Mouse (Mus musculus) lung, postnatal 4 days (tissue): ENCODE data around the gene 9130023H24Rik.
A peak's percentile ranks its signal among the peaks of the same experiment; 100 is the strongest.

Experiments
- DNase-seq, 2 experiments: peaks; one replicate each; pipeline ENCODE4 v3.0.0; 2021

The 9130023H24Rik gene

DNA sequence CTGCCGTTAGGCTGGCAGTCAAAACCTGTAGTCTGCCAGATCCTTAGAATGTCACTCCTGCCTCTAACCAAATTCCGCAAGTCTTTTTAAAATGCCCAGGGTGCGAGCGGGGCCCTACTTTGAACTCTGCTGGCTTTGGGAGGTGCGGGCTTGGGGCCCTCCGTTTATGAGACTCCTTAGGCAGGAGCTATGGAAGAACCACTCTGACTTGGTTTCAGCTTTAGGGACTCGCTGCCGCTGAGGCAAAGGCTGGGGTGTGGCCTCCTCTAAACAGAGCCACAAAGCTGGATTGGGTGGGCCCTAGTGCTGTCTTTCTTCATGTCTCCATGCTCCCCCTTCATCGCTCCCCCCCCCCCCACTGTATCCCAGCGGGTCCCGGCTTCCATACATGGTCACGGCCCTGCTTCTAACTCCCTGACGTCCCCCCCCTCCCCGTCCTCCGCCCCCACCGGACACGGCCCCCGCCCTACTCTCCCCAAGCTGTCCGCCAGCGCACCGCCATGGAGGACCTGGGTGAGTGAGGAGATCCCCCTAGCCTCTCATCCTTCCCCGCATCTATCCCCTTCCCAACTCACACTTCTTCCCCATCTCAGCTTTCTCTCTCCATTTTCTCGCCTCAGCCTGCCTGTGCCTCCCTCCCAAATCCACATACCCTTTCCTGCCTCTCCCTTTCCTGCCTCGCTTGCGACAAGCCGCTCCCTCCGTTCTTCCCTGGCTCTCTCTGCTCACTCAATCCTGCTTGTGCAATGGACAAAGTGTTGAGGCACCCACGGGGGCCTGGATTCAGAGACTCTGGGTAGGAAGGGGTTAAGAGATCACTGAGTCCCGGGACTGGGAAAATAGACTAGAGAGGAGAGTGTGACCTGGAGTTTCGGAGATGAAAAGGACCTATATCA is 8.9 kb upstream of the 9130023H24Rik start, which contains the start of gene Tgfb1i1:
Gene Tgfb1i1 (plus strand): TSS at position 317 of the 896 bp plus-strand sequence.
- peak; percentile 78 to 88 for DNase-seq

GRCm38 (mm10) chr7:128245547-128245946 is 7.7 kb upstream of the 9130023H24Rik start:
- no peak for DNase-seq

DNA sequence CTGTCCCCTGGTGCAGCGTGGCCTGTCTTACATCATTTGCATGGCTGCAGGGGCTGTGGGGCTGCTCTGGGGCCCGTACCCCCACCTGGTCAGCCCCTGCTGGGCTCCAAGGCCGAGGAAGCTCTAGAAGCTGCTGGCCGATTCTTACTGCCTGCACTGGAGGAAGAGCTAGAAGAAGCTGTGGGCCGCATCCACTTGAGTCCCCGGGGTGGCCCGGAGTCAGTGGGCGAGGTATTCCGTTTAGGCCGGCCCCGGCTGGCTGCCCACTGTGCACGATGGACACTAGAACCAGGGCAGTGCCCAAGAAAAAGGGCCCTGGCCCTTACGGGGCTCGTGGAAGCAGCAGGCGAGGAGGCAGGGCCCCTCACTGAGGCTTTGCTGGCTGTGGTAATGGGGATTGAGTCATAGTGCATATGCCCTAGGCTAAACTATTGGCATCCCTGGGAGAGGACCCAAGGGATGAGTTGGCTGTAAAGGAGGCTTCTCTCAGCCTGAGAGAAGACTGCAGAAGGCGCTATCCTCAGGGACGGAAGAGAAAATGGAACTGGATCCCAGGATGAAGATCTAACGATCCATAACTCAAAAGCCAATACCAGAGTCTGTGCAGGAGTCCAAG is 6.7 kb upstream of the 9130023H24Rik start:
- no peak for DNase-seq

DNA sequence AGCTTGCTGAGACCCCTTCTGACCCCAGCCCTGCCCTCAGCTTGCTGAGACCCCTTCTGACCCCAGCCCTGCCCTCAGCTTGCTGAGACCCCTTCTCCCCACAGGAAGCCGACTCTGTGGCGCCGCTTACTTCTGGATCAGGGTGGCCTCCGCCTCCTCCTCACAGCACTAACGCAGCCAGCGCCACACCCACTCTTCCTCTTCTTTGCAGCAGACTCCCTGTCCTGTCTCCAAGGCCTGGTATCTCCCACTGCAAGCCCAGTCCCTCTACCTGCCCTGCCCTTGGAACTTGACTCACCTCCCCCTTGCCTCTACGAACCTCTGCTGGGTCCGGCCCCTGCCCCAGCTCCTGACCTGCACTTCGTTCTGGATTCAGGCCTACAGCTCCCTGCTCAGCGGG is 6.1 kb upstream of the 9130023H24Rik start:
- peak in 1 of 2 experiments; percentile 6 for DNase-seq

GRCm38 (mm10) chr7:128242331-128242730 is 4.5 kb upstream of the 9130023H24Rik start:
- DNase-seq = no peak

GRCm38 (mm10) chr7:128240131-128240784 is 2.4 kb upstream of the 9130023H24Rik start:
- peak in 1 of 2 experiments; percentile 39 for DNase-seq

DNA sequence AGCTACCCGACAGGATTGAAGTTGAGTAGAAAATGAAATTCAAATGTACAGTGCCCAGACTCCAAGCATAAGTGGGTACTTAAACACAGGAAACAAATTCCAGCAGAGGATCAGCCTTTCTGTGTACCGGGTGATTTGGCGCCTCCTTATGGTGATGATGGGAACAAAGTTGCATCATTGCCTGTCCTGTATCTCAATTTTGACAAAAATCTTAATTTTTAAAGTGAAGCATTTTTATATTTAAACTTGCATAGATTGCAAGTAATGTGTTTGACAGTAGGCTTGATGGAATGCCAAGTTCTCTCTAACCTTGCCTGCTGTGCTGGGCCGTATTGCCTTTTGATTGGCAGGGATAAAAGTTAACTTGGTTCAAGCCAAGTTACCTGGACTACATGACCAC is 1.2 kb upstream of the 9130023H24Rik start:
- DNase-seq = peak; percentile 55 to 75

DNA sequence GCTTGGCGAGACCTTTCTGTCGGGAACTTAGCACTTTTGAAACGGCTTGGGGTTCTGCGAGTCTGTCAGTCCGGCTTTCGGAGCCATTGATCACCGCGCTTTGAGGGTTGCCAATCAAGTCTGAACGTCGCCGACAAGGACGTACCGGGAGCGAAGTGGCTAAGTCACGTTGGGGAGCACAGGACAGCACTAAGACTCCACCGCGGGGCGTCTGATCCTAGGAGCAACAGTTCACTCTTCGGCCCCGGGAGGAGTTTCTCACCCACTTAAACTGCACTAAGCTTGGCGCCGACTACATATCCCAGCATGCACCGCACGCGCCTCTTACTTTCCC is 271 bp downstream of the 9130023H24Rik start:
- no peak for DNase-seq

GRCm38 (mm10) chr7:128236856-128237592 is 807 bp downstream of the 9130023H24Rik start, which contains the start of gene Armc5:
Armc5 (plus strand) TSS chr7:128237342.
- DNase-seq = peak; percentile 91 to 92

- no peak for DNase-seq
Measured at GRCm38 (mm10) chr7:128236426-128236825, 1.4 kb downstream of the 9130023H24Rik start.

- peak in 1 of 2 experiments; percentile 9 for DNase-seq
Measured at GRCm38 (mm10) chr7:128235481-128235880, 2.4 kb downstream of the 9130023H24Rik start.

DNA sequence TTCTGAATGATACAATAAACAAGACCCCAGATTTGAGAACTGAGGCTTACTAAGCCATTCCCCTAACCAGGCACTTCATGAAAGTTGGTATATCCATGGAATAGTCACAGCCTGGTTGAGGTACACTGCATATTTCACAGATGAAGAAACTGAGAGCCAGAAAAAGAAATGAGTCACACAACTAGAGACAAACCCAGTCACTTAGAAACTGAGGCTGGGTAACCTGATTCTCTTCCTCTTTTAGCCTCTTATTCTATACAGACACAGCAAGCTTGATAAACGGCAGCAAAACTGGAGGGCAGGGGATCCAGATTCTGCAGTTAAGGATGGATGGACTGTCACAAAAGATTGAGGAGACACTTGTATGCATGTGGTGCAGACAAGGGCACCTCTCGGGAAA is 3.0 kb downstream of the 9130023H24Rik start:
- DNase-seq = no peak

DNA sequence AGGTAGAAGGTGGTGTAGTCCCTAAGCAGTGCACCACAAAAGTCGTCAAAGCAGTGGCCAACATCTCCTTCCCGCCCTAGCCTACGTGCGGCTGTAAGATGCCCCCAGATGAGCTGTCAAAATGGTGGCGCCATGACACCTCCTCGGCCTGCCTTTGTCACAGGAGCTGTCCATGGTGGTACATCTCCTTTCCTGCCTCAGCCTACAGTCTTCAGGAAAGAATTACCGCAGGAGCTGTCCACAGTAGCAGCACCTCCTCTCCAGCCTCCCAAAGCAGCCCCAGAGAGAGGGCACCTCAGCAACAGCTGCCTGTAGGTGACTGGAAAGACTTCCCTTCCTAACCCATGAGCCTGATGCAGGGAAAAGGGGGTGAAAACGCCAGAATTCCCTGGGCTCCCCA is 6.1 kb downstream of the 9130023H24Rik start:
- no peak for DNase-seq

DNA sequence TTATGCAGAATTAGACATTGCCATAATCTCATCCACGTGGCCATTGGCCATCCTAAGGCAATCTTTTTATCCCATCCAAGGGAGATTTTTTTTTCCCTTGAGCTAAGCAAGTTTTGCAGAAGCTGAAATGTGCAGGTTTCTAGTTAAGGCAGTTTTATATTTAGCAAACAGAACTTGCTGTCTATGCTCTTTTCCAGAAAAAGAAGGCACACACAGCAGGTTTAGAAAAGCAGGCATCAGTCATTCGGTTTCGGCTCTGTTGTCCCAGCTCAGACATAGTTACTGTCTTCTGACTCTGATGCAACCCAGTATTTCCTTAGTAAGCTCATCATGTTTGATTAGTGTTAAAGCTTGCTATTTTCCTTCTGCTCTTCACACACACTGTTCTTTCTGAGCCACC is 16.9 kb downstream of the 9130023H24Rik start:
- no peak for DNase-seq

- no peak for DNase-seq
Measured at GRCm38 (mm10) chr7:128219952-128220351, 17.9 kb downstream of the 9130023H24Rik start.

DNA sequence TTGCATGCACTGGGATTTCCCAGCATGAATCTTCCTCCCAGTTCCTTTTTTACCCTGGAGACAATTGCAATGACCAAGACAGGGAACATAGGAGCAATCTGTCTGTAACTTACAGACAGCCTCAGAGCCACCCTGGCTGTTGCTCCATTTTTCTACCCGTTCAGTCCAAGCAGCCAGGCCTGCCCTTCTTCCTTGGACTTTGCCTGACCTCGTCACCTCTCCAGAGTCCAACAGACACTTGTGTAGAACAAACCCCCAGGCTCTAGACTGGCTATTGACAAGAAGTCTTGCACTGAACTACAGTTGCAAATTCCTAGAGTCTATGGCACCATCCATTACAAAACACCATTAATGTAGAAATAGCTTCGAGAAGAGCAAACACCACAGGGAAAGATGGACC is 28.0 kb downstream of the 9130023H24Rik start:
- no peak for DNase-seq

- peak in 1 of 2 experiments; percentile 71 for DNase-seq
Measured at GRCm38 (mm10) chr7:128208187-128208586, 29.6 kb downstream of the 9130023H24Rik start.

DNA sequence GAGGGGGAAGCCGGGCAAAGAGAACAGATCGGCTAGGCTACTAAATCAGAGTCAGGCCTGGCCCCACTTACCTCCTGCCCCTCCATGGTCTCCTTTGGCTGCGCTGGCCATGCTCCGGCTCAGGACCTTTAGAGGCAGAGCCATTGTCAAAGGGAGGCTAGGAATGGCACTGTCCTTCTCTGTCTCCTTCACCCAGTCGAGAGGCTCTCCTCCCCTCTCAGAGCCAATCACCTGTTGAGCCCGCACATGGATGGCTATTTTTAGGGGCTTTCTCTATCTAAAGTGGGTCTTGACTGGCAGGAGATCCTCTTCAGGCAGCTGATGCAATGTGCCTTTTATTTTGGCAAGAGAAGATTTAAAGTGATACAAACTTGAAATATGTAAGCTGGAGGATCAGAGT is 31.7 kb downstream of the 9130023H24Rik start, which contains the start of gene Cox6a2:
Gene Cox6a2 (minus strand): TSS at position 236 of the 400 bp plus-strand sequence.
- no peak for DNase-seq

DNA sequence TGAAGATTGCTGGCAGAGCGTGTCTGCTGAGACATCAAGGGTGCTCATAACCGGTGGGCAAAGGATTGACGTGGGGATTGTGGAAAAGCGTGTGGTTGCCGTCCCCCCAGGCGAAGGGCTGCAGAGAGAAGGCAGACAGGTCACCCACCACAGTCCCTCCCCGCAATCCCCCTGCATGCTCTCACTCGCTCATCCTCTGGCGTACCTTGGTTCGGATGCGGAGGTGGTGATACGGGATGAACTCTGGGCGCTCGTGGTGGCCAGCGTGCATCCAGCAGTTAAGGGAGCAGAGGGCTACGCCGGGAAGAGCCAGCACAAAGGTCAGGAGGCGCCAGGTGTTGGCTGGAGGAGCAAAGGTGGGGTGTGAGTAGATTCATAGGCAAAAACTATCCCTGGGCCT is 32.1 kb downstream of the 9130023H24Rik start:
- no peak for DNase-seq

DNA sequence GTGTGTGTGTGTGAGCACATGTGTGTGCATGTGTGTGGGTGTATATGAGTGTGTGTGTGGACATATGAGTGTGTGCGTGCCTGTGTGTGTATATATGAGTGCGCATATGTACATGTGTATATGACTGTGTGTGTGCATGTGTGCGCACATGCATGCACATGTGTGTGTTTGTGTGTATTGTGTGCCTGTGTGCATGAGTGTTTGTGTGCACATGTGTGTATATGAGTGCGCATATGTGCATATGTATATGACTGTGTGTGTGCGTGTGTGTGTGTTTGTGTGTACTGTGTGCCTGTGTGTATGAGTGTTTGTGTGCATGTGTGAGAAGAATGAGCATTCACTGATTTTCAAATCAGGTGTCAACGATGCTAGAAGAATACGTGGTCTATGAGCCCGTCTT is 33.7 kb downstream of the 9130023H24Rik start:
- no peak for DNase-seq

DNA sequence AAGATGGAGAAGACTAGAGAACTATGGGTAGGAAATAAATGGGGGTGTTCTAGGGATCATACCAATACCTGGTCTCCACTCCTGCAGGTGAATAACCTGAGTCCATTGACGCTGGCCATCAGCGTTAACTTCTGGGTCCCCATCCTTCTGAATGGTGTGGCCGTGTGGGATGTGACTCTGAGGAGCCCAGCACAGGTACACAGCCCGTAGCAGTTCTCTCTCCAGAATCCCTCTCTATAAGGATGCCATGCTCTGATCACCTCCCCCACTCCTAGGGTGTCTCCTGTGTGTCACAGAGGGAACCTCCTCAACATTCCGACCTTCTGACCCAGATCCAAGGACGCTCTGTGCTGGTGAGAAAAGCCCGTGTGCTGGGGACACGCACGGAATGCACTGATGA is 34.8 kb downstream of the 9130023H24Rik start:
- DNase-seq = no peak

GRCm38 (mm10) chr7:128201607-128202006 is 36.2 kb downstream of the 9130023H24Rik start:
- no peak for DNase-seq
